In the genomic region with DNA sequence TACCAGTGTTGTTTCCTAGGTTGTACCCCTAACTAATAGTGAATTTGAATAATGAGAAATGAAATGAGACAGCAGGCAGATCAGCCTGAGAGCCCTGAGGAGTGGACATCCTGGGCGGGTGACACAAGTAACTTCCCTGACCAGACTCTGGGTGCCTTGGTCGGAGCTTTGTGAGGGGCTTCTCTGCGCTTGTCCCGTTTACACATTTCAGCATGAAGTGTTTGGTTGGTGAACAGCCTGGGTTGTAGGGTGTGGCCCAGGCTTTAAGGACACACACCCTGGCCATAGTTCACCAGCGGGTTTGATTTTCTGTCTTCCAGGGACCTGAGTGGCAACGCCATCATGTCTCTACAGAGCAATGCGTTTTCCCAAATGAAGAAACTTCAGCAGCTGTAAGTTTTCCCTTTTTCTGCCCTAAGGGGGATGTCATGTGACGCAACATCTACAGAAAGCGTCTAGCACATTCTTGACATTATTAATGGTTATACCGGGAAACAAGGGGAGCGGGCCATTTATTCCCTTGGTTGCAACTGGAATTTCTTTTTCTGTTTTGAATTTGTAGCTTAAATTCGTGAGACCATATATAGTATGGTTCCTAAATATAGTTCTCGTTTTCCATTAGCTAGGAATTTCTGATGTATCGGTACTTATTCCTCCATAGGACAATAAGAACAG, we compare ENCODE assay signal across 11 mouse cellular contexts. TPM values are rescaled to one million over a fixed set of nuclear protein-coding genes. Genes with fewer than 3 reads are reported as not detected.
DNase-seq lines count a peak whose midpoint lies in the region; ATAC-seq and TF ChIP-seq lines count a peak whose summit lies in the region.
"Had no signal": no experiment of that assay in that cellular context is flagged by ENCODE, and none has a peak within 500 bp of the region (broad histone marks: within the 10 kb centered on the region; RNA-seq: fewer than 3 reads in every experiment).

No protein-coding gene starts in this region.

- no peak for TF ChIP-seq CTCF in lung, postnatal 0 days (IDR thresholded peaks at IDR 0.05)
- no peak for TF ChIP-seq CTCF in lung, adult 2 months (IDR thresholded peaks at IDR 0.05; ENCODE audit: insufficient read depth, low read length)
- TF ChIP-seq CTCF in intestine, postnatal 0 days (IDR thresholded peaks at IDR 0.05; ENCODE audit: low read depth): no peak
- TF ChIP-seq CTCF in stomach, postnatal 0 days (IDR thresholded peaks at IDR 0.05; ENCODE audit: low read depth): no peak

- H3K4me1 ChIP-seq in hindbrain, embryonic 14.5 days (replicated peaks; ENCODE audit: control insufficient read depth, insufficient read depth, low read length): peaks cover 14% of the 10 kb centered on the region
- peaks cover 19% of the 10 kb centered on the region for H3K4me1 ChIP-seq in hindbrain, embryonic 12.5 days
- no peaks in the 10 kb centered on the region for H3K4me1 ChIP-seq in lung, postnatal 0 days (ENCODE audit: insufficient read depth, low read depth, low read length)
- no peaks in the 10 kb centered on the region for H3K4me1 ChIP-seq in lung, adult 2 months (ENCODE audit: control insufficient read depth, insufficient read depth, low read length)
- H3K4me1 ChIP-seq in intestine, postnatal 0 days (replicated peaks; ENCODE audit: control insufficient read depth, insufficient read depth, low read length): peaks cover 2% of the 10 kb centered on the region; the same call in 1 of the 2 replicates
- no peaks in the 10 kb centered on the region for H3K4me1 ChIP-seq in stomach, postnatal 0 days (replicated peaks; ENCODE audit: control insufficient read depth, insufficient read depth)

- no peak overlapping the region for H3K4me3 ChIP-seq in hindbrain, embryonic 14.5 days (replicated peaks; ENCODE audit: low read length)
- H3K4me3 ChIP-seq in hindbrain, embryonic 12.5 days: no peak overlapping the region
- H3K4me3 ChIP-seq in lung, postnatal 0 days (ENCODE audit: low read depth, low read length): no peak overlapping the region
- no peak overlapping the region for H3K4me3 ChIP-seq in lung, adult 2 months (replicated peaks; ENCODE audit: extremely low read depth, low read depth, low read length)
- H3K4me3 ChIP-seq in intestine, postnatal 0 days (ENCODE audit: low read depth, low read length): no peak overlapping the region
- no peak overlapping the region for H3K4me3 ChIP-seq in stomach, postnatal 0 days (ENCODE audit: low read depth, low read length)

- no peak for DNase-seq in hindbrain, embryonic 14.5 days (ENCODE audit: low spot score)
- DNase-seq in lung, postnatal 0 days (ENCODE audit: low spot score): peak; percentile 67
- no peak for DNase-seq in lung, adult 2 months
- DNase-seq in stomach, postnatal 0 days (ENCODE audit: low spot score): no peak
- DNase-seq in thymus, postnatal 0 days (ENCODE audit: low spot score): no peak
- DNase-seq: cerebellum, postnatal 36 days; heart, adult 18-20 months; heart, postnatal 10 days had no signal

- peaks cover 6% of the 10 kb centered on the region; the same call in 1 of the 2 replicates for H3K36me3 ChIP-seq in hindbrain, embryonic 14.5 days (replicated peaks; ENCODE audit: control insufficient read depth, insufficient read depth)
- H3K36me3 ChIP-seq in hindbrain, embryonic 12.5 days: peaks cover 33% of the 10 kb centered on the region
- peaks cover 11% of the 10 kb centered on the region for H3K36me3 ChIP-seq in lung, postnatal 0 days (ENCODE audit: insufficient read depth, low read length)
- H3K36me3 ChIP-seq in intestine, postnatal 0 days (ENCODE audit: control insufficient read depth, insufficient read depth): peaks cover 58% of the 10 kb centered on the region
- peaks cover 40% of the 10 kb centered on the region for H3K36me3 ChIP-seq in stomach, postnatal 0 days (ENCODE audit: control insufficient read depth, insufficient read depth, low read length)

- H3K27ac ChIP-seq in hindbrain, embryonic 14.5 days: peak overlapping the region; percentile 28; the same call in 1 of the 2 replicates
- no peak overlapping the region for H3K27ac ChIP-seq in hindbrain, embryonic 12.5 days
- H3K27ac ChIP-seq in lung, postnatal 0 days (ENCODE audit: low read length): no peak overlapping the region
- H3K27ac ChIP-seq in intestine, postnatal 0 days (ENCODE audit: low read depth, low read length): peak overlapping the region; percentile 46; the same call in 1 of the 2 replicates
- H3K27ac ChIP-seq in stomach, postnatal 0 days (replicated peaks): peak overlapping the region; percentile 81

- H3K4me2 ChIP-seq in hindbrain, embryonic 14.5 days (replicated peaks): peak overlapping the region; percentile 24
- H3K4me2 ChIP-seq in hindbrain, embryonic 12.5 days (replicated peaks): no peak overlapping the region
- no peak overlapping the region for H3K4me2 ChIP-seq in lung, postnatal 0 days (replicated peaks; ENCODE audit: low read depth, low read length)
- no peak overlapping the region for H3K4me2 ChIP-seq in intestine, postnatal 0 days (replicated peaks; ENCODE audit: low read depth)
- H3K4me2 ChIP-seq in stomach, postnatal 0 days (replicated peaks; ENCODE audit: low read depth): no peak overlapping the region

- no peaks in the 10 kb centered on the region for H3K27me3 ChIP-seq in hindbrain, embryonic 14.5 days (ENCODE audit: control insufficient read depth, insufficient read depth, low read length)
- H3K27me3 ChIP-seq in hindbrain, embryonic 12.5 days: no peaks in the 10 kb centered on the region
- no peaks in the 10 kb centered on the region for H3K27me3 ChIP-seq in lung, postnatal 0 days (replicated peaks; ENCODE audit: insufficient read depth, low read length)
- H3K27me3 ChIP-seq in intestine, postnatal 0 days (replicated peaks; ENCODE audit: control insufficient read depth, insufficient read depth, low read length): no peaks in the 10 kb centered on the region
- no peaks in the 10 kb centered on the region for H3K27me3 ChIP-seq in stomach, postnatal 0 days (ENCODE audit: control insufficient read depth, insufficient read depth, low read length)

- H3K9me3 ChIP-seq in hindbrain, embryonic 14.5 days (ENCODE audit: control insufficient read depth, low read length): no peaks in the 10 kb centered on the region
- no peaks in the 10 kb centered on the region for H3K9me3 ChIP-seq in hindbrain, embryonic 12.5 days (replicated peaks)
- H3K9me3 ChIP-seq in lung, postnatal 0 days (ENCODE audit: low read length): no peaks in the 10 kb centered on the region
- no peaks in the 10 kb centered on the region for H3K9me3 ChIP-seq in intestine, postnatal 0 days (ENCODE audit: control insufficient read depth)
- H3K9me3 ChIP-seq in stomach, postnatal 0 days (ENCODE audit: control insufficient read depth, low read length): no peaks in the 10 kb centered on the region

- no peak for TF ChIP-seq EP300 in lung, postnatal 0 days (IDR thresholded peaks at IDR 0.05)
- no peak for TF ChIP-seq EP300 in stomach, postnatal 0 days (optimal IDR thresholded peaks at IDR 0.05)

- ATAC-seq in hindbrain, embryonic 14.5 days (ENCODE audit: low FRiP score): no peak
- ATAC-seq in hindbrain, embryonic 12.5 days (ENCODE audit: low FRiP score): no peak
- peak; percentile 56 for ATAC-seq in lung, postnatal 0 days
- ATAC-seq in intestine, postnatal 0 days: no peak
- peak; percentile 45; the same call in 1 of the 2 replicates for ATAC-seq in stomach, postnatal 0 days (ENCODE audit: low FRiP score, low TSS enrichment)
- ATAC-seq: midbrain, embryonic 16.5 days had no signal

- TF ChIP-seq POLR2A in lung, adult 2 months (IDR thresholded peaks at IDR 0.05; ENCODE audit: borderline replicate concordance, extremely low read depth, low read depth, low read length): no peak

- H3K9ac ChIP-seq in hindbrain, embryonic 14.5 days: 0 out of 2 replicates have a peak overlapping the region, but pooled peaks have one; percentile 28
- no peak overlapping the region for H3K9ac ChIP-seq in hindbrain, embryonic 12.5 days
- no peak overlapping the region for H3K9ac ChIP-seq in lung, postnatal 0 days (replicated peaks; ENCODE audit: low read depth)
- no peak overlapping the region for H3K9ac ChIP-seq in intestine, postnatal 0 days (ENCODE audit: low read depth, low read length)
- H3K9ac ChIP-seq in stomach, postnatal 0 days (ENCODE audit: low read length): no peak overlapping the region

- 70% methylated on average over 14 of the region's 14 CpGs for WGBS in hindbrain, embryonic 14.5 days
- 73% methylated on average over 14 of the region's 14 CpGs for WGBS in hindbrain, embryonic 12.5 days
- 71% methylated on average over 14 of the region's 14 CpGs for WGBS in lung, postnatal 0 days
- WGBS in lung, adult 2 months: 84% methylated on average over 14 of the region's 14 CpGs
- 61% methylated on average over 14 of the region's 14 CpGs for WGBS in intestine, postnatal 0 days
- WGBS in stomach, postnatal 0 days: 59% methylated on average over 14 of the region's 14 CpGs

RNA-seq across cellular contexts. Expression of gene Lrig3, which starts 36.2 kb away (rescaled TPM):
- 3.9 and 4.4 TPM in 2 replicates for polyA plus RNA-seq in hindbrain, embryonic 14.5 days (2014; fragmentation: Nextera tagmentation; extraction: Ambion mirVana)
- polyA plus RNA-seq in hindbrain, embryonic 12.5 days (2016; fragmentation: Nextera tagmentation; extraction: Ambion mirVana): 24.3 and 28.1 TPM in 2 replicates
- 4.7 and 5.2 TPM in 2 replicates for polyA plus RNA-seq in lung, postnatal 0 days (2015; fragmentation: Nextera tagmentation; extraction: Ambion mirVana)
- polyA plus RNA-seq in lung, adult 2 months (2012; rRNA removed): 10.0 and 12.0 TPM in 2 replicates
- 6.7 and 6.9 TPM in 2 replicates for polyA plus RNA-seq in intestine, postnatal 0 days (2015; fragmentation: Nextera tagmentation; extraction: Ambion mirVana)
- 11.3 and 11.6 TPM in 2 replicates for polyA plus RNA-seq in stomach, postnatal 0 days (2015; fragmentation: Nextera tagmentation; extraction: Ambion mirVana)
- polyA plus RNA-seq in thymus, postnatal 0 days (2015; fragmentation: Nextera tagmentation; extraction: Ambion mirVana): 1.7 and 1.9 TPM in 2 replicates

Comparison
In these comparisons a context has a peak if more than half of its experiments do, and no peak if none do; other contexts are left out.
1. H3K27ac ChIP-seq: peak in hindbrain, embryonic 14.5 days (single experiment), intestine, postnatal 0 days (single experiment) and stomach, postnatal 0 days (single experiment); none in hindbrain, embryonic 12.5 days (single experiment) and lung, postnatal 0 days (single experiment).
2. ATAC-seq: peak in lung, postnatal 0 days (single experiment) and stomach, postnatal 0 days (single experiment); none in hindbrain, embryonic 14.5 days (single experiment), hindbrain, embryonic 12.5 days (single experiment) and intestine, postnatal 0 days (single experiment).